Mouse (Mus musculus) heart, adult 8-10 months (tissue): ENCODE results near the gene Dph5. TPM values are rescaled to one million over a fixed set of nuclear protein-coding genes. Genes with fewer than 3 reads are reported as not detected.
"Not testable (repeated sequence)": the region's sequence is repeated elsewhere in the genome, so short reads cannot be mapped to it uniquely, and the experiment has no call there.

Experiments
- DNase-seq: peaks from one replicate; pipeline ENCODE4 v3.0.0; 2022; ENCODE audit warnings: low spot score
- total RNA-seq, 4 experiments: library from RNA; stranded (reverse); gene quantifications; 2 replicates each; pipeline ENCODE4 v1.2.4; 2022

Gene Dph5
- 1 to 10 TPM; 6.8 to 9.4 (median 7.6) TPM for total RNA-seq

DNA sequence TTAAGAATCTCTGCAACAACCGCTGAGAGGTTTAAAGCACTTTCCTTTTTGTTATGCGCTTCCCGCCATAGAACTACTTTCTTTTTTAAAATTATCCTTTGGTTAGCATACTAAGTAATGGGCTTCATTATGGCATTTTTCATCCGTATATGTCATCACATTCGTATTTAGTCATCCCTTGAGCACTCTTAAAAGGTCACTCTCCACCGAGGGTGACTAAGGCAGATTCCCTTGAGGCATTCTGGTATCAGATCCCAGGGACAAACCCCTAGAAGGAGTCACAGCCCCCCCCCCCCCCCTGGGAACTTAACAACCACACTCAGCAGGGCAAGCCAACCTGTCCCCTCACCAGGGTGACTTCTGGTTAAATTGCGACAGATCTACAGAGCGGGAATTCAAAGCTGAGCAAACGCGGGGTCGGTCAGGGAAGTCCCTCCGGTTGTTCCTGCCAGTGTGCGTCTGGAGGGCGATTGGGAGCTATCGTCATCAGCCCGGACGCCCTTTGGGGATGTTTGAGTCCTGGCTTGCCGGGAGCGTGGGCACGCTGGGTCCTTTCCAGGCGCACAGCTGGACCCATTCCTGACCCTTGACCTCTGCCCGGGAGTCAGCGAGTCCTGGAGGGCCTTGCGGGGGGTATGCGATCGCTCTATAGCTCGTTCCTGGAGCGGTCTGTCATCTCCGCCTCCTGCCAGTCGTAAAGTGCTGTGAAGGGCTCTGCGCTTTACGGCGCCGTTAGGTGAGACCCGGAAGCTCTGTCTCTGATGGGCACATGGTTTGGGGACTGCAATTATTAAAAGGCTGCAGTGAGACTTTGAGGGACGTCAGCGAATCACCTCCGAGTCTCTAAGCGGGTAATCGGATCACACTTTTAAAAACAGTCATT is at the start of gene Dph5:
Gene Dph5 (plus strand): TSS at position 411 of the 883 bp plus-strand sequence.
- peak; percentile 95 for DNase-seq

- no peak for DNase-seq
Observed at GRCm38 (mm10) chr3:115844566-115844965, 43.1 kb upstream of the Dph5 start.

- no peak for DNase-seq
Observed at GRCm38 (mm10) chr3:115845032-115845618, 42.5 kb upstream of the Dph5 start.

GRCm38 (mm10) chr3:115845724-115846123 is 41.9 kb upstream of the Dph5 start:
- no peak for DNase-seq

GRCm38 (mm10) chr3:115846153-115846552 is 41.5 kb upstream of the Dph5 start:
- no peak for DNase-seq

- no peak for DNase-seq
Observed at GRCm38 (mm10) chr3:115848686-115849480, 38.8 kb upstream of the Dph5 start.

DNA sequence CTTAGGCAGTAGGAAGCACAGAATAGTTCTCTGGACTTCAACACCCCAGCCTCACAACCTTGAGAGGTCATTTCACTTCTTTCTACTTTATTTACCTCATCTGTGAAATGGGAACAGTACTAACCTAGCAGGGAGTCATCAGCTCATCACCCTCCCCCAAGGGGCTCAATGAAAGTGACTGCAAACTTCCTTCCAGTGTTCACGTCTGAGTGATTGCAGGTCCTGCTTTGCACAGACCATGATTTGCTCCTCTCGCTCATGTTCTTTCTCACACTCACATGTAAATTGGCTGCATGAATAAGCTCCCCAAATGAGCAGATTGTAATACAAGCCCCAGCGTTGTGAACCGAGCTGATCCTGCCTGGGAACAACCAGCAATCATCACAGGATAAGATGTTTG is 36.7 kb upstream of the Dph5 start:
- no peak for DNase-seq

DNA sequence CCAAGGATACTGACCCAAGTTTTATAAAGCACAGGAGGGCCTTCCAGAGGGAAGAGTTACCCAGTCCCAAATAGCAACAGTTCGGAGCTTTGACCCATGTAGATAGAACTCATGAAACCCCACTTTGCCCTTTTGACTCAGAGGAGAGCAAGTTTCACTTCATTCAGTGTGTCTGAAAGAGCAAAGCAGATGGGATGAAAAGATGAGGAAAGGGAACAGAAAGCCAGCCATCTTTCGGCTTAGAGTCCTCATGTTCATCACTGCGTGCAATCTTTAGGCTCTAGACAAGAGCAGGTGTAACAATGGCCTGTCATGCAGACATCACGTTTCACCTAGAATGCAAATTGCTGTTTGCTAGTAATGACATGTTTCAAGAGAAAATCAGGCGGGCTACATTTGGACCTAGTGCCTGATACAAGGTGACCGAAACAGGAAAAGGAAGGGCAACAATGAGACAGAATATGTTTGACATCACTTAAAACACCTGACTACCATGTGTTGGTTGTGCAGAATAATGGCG is 32.9 kb upstream of the Dph5 start:
- DNase-seq, result no peak

DNA sequence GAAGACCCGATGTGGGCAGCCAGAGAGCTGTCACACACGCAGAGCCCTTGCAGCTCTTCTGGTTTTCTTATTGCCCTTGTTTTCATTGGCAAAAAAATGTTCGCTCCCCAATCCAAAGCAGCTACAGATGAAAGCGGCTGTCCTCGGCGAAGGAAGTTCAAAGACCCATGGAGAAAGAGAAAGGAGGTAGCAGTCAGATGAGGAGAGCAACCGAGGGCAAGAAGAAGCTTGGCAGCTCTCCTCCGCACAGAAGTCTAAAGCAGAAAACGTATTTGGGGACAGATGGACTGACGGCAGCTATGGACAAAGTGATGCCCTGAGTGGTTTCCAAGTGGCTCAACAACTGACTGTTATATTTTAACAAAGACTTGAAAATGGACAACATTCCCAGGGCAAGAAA is 32.1 kb upstream of the Dph5 start:
- no peak for DNase-seq

- DNase-seq, result no peak
Observed at GRCm38 (mm10) chr3:115856484-115857022, 31.1 kb upstream of the Dph5 start.

GRCm38 (mm10) chr3:115857436-115857835 is 30.2 kb upstream of the Dph5 start:
- DNase-seq, result no peak

GRCm38 (mm10) chr3:115858822-115859221 is 28.8 kb upstream of the Dph5 start:
- DNase-seq, result no peak

DNA sequence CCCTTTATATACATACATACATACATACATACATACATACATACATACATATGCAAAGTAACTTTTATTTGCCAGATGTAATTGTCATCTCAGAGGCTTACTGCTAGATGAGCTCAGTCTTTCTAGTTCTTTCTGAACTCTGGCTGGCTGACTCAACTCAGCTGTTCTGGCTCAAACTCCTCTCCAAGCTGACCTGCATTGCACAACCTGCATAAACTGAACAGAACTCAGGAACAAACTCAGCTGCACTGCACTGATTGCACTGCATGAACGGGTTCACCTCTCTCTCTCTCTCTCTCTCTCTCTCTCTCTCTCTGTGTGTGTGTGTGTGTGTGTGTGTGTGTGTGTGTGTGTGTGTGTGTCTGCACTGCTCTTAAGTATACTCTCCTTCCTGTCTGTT is 26.9 kb upstream of the Dph5 start:
- DNase-seq, result not testable (repeated sequence)

DNA sequence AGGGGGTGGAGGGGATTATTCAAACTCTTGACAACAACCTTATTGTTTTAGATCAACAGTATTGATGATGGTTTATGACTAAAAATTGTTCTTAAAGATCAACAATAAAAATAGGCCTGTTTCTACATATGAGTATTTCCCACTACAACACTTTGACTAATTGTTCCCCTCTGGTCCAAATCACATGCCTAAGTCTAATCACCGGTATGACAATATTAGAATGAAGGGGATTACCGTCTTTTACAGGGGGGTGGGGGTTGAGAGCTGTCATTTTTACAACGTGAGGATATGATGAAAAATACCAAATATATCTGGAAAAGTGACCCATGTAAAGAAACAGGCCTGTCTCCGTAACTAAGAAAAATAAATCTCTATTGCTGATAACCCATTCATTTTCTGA is 24.1 kb upstream of the Dph5 start:
- no peak for DNase-seq

DNA sequence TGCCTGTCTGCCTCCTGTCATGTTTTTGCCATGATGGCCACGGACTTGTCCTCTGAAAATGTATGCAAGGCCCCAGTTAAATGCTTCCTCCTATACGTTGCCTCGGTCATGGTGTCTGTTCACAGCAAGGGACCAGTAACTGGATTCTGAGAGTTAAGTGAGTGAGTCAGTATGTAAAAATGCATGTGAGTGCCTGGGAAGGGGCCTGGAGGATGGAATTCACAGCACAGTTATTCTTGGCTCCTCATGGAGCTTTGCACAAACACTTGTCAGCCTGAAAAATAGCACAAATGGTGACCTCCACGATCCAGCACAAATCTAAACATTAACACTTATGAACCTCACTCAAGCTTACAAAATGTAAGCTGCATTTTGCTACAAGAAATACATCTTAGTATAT is 20.5 kb upstream of the Dph5 start:
- no peak for DNase-seq

DNA sequence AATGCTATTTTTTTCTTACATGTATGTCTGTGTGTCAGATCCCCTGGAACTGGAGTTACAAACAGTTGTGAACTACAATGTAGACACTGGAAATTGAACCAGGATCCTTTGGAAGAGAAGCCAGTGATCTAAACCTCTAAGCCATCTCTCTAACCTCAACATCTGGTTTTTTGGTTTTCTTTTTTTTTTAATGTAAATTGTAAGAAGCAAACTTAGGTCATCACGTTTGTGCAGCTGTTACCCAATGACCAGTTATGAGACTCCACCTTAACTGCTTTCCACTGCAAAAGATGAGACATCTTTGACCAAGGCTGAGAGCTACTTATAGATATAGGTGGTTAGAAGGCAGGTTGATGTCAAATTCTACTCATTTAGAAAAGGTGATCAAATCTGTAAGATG is 19.7 kb upstream of the Dph5 start:
- DNase-seq, result no peak

DNA sequence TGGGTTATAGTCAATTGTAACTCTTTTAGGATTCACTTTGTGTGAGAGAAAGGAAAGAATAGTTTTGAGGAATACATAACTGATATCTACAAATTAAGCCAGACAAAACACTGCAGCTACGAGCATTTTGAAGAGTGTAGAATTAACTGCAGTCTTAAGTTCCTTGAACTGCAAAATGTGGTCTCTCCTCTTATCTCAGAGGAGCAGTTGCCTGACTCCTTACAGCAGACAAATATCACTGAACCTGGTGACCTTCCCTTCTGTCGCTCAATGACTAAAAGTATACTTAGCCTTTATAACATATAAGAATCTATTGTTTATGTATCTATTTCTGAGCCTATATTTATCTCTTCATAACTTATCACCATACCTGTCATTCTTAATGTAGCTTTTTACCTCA is 18.3 kb upstream of the Dph5 start:
- DNase-seq, result no peak

DNA sequence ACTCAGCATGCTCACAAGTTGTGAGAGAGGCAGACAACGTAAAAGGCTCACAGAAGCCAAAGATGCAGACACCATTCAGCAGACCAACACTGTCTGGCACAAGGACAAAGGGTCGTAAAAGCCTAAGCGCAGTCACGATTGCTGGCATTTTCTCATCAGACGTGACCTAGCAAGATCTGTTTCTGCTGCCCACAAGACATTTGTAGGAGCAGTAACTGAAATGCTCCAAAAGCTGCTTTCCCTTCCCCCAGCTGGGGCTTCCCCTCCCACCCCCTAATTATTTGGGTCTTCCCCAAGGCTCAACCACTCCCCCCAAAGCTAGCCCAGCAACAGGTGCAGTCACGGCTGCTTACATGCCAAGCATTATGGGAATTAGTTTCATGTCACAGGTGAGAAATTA is 12.1 kb upstream of the Dph5 start:
- DNase-seq, result no peak

- DNase-seq, result no peak
Observed at GRCm38 (mm10) chr3:115877133-115877532, 10.5 kb upstream of the Dph5 start.

DNA sequence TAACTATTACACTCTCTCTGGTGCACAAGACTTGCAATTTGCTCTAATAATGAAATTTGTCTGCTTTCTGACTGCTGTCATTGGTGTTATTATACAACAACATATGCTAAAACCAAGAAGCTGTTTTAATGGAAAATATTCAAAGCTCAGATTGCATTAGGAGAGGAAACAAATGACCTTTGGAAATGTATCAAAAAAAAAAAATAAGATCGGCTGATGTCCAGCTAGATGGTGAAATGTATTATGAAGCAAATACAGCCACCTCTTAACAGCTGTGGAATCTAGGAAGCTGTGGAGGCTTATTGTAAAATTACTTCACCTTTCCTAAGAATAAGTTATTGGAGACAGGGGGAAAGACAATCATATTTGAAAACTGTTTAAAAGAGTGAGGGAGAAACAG is 3.6 kb upstream of the Dph5 start:
- DNase-seq, result no peak

- DNase-seq, result no peak
Observed at GRCm38 (mm10) chr3:115888310-115889106, 871 bp downstream of the Dph5 start.
